Mouse (Mus musculus): Measurements from ENCODE around the gene Spata18.

- TF ChIP-seq POLR2A (IDR thresholded peaks at IDR 0.05; ENCODE audit: borderline replicate concordance, low read depth, low read length) (no peak), CTCF (IDR thresholded peaks at IDR 0.05; ENCODE audit: low read depth, low read length) (no peak)
Observed at GRCm38 (mm10) chr5:73701063-73701890, 50.1 kb downstream of the Spata18 start.
